Mouse (Mus musculus): Measurements from ENCODE around the gene Ipmk. TPM values are rescaled to one million over a fixed set of nuclear protein-coding genes. Genes with fewer than 3 reads are reported as not detected.
"Not testable (repeated sequence)": the region's sequence is repeated elsewhere in the genome, so short reads cannot be mapped to it uniquely, and the experiment has no call there.

Gene Ipmk
- polyA plus RNA-seq, 1 experiment: 31.1 TPM

- 94% methylated on average over 6 of the region's 6 CpGs for WGBS
- Histone ChIP-seq H3K36me3 (ENCODE audit: control insufficient read depth, insufficient read depth, low read length) (no peaks in the 10 kb centered on the region), H3K4me3 (ENCODE audit: insufficient read depth, low read depth, low read length) (no peak overlapping the region), H3K4me1 (ENCODE audit: control insufficient read depth, insufficient read depth, low read length) (no peaks in the 10 kb centered on the region), H3K27me3 (replicated peaks; ENCODE audit: control insufficient read depth, insufficient read depth, low read length) (no peaks in the 10 kb centered on the region), H3K27ac (ENCODE audit: insufficient read depth, low read depth, low read length) (no peak overlapping the region)
- TF ChIP-seq POLR2A (IDR thresholded peaks at IDR 0.05; ENCODE audit: low read depth, low read length) (no peak), CTCF (conservative IDR thresholded peaks at IDR 0.05; ENCODE audit: insufficient read depth, insufficient read length, low read depth, low read length) (no peak)
- DNase-seq: no peak
Measured at GRCm38 (mm10) chr10:71430661-71431060, 83.1 kb downstream of the Ipmk start.

GRCm38 (mm10) chr10:71443086-71443485 lies 95.5 kb downstream of the Ipmk start:
- TF ChIP-seq POLR2A (IDR thresholded peaks at IDR 0.05; ENCODE audit: low read depth, low read length) (no peak), CTCF (conservative IDR thresholded peaks at IDR 0.05; ENCODE audit: insufficient read depth, insufficient read length, low read depth, low read length) (no peak)
- DNase-seq: no peak
- Histone ChIP-seq H3K4me3 (ENCODE audit: insufficient read depth, low read depth, low read length) (no peak overlapping the region), H3K4me1 (ENCODE audit: control insufficient read depth, insufficient read depth, low read length) (no peaks in the 10 kb centered on the region), H3K27ac (ENCODE audit: insufficient read depth, low read depth, low read length) (no peak overlapping the region), H3K27me3 (replicated peaks; ENCODE audit: control insufficient read depth, insufficient read depth, low read length) (no peaks in the 10 kb centered on the region), H3K36me3 (ENCODE audit: control insufficient read depth, insufficient read depth, low read length) (no peaks in the 10 kb centered on the region)

DNA sequence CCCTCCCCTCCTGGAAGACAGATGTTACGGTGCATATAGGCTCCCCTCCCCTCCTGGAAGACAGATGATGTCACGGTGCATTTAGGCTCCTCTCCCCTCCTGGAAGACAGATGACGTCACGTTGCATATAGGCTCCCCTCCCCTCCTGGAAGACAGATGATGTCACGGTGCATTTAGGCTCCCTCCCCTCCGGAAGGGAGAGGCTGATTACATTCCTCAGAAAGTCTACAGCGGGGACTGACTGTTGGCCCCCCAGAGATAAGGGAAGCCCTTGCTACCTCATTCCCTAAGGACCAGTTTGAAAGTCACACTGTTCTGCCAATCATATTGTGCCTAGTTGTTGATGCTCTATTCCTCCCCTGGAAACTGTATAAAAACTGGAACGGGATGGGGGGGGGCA lies 100.1 kb downstream of the Ipmk start:
- Histone ChIP-seq H3K4me1 (ENCODE audit: control insufficient read depth, insufficient read depth, low read length) (no peaks in the 10 kb centered on the region), H3K27ac (ENCODE audit: insufficient read depth, low read depth, low read length) (no peak overlapping the region), H3K36me3 (ENCODE audit: control insufficient read depth, insufficient read depth, low read length) (no peaks in the 10 kb centered on the region), H3K27me3 (replicated peaks; ENCODE audit: control insufficient read depth, insufficient read depth, low read length) (no peaks in the 10 kb centered on the region), H3K4me3 (ENCODE audit: insufficient read depth, low read depth, low read length) (no peak overlapping the region)
- DNase-seq: no peak
- TF ChIP-seq POLR2A (IDR thresholded peaks at IDR 0.05; ENCODE audit: low read depth, low read length) (no peak), CTCF (conservative IDR thresholded peaks at IDR 0.05; ENCODE audit: insufficient read depth, insufficient read length, low read depth, low read length) (no peak)
- 84% methylated on average over 8 of the region's 8 CpGs for WGBS

DNA sequence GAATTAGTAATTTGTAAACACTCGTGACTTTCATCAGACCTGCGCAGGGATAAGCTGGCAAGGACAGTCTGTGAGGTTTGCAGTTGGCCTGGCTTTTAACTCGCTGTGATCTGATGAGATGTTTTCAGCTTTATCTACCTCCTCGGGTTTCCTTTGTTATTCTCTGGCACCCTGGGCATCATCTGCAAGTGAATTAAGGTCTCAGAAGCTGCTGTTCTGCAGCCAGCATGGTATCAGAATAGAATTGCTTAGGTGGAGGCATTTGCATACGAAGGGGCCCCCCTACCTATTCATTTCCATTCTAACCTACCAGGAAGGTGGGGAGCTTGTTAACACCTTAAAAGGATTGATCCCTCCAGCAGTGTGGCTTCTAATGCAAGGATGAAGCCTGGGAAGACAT lies 100.7 kb downstream of the Ipmk start:
- Histone ChIP-seq H3K36me3 (ENCODE audit: control insufficient read depth, insufficient read depth, low read length) (no peaks in the 10 kb centered on the region), H3K4me1 (ENCODE audit: control insufficient read depth, insufficient read depth, low read length) (no peaks in the 10 kb centered on the region), H3K4me3 (ENCODE audit: insufficient read depth, low read depth, low read length) (no peak overlapping the region), H3K27ac (ENCODE audit: insufficient read depth, low read depth, low read length) (no peak overlapping the region), H3K27me3 (replicated peaks; ENCODE audit: control insufficient read depth, insufficient read depth, low read length) (no peaks in the 10 kb centered on the region)
- no peak for DNase-seq
- no peak for TF ChIP-seq CTCF (conservative IDR thresholded peaks at IDR 0.05; ENCODE audit: insufficient read depth, insufficient read length, low read depth, low read length)
- TF ChIP-seq POLR2A (IDR thresholded peaks at IDR 0.05; ENCODE audit: low read depth, low read length): no peak
- 87% methylated on average over 5 of the region's 5 CpGs for WGBS

DNA sequence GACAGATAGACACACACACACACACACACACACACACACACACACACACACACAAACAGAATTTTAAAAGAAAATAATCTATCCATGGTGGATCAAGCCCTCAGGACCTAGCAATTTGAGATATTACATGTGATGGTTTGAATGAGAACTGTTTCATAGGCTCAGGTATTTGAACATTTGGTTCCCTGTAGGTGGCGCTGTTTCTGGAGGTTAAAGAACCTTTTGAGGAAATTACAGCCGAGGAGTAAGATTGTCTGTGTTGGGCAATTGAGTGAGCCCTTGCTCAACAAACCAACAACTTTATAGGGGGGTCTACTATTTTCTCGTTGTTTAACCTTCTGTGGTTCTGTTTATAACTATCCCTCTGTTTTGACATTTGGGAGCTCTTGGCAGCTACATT lies 107.8 kb downstream of the Ipmk start:
- no peak for DNase-seq
- no peak overlapping the region for H3K4me3 ChIP-seq (ENCODE audit: insufficient read depth, low read depth, low read length)
- WGBS: 87% methylated on average over 3 of the region's 3 CpGs
- H3K27ac ChIP-seq (ENCODE audit: insufficient read depth, low read depth, low read length): no peak overlapping the region
- H3K4me1 ChIP-seq (ENCODE audit: control insufficient read depth, insufficient read depth, low read length): no peaks in the 10 kb centered on the region
- H3K36me3 ChIP-seq (ENCODE audit: control insufficient read depth, insufficient read depth, low read length): no peaks in the 10 kb centered on the region
- TF ChIP-seq POLR2A (IDR thresholded peaks at IDR 0.05; ENCODE audit: low read depth, low read length) (no peak), CTCF (conservative IDR thresholded peaks at IDR 0.05; ENCODE audit: insufficient read depth, insufficient read length, low read depth, low read length) (no peak)
- no peaks in the 10 kb centered on the region for H3K27me3 ChIP-seq (replicated peaks; ENCODE audit: control insufficient read depth, insufficient read depth, low read length)

- not testable (repeated sequence) for H3K27me3 ChIP-seq (replicated peaks; ENCODE audit: control insufficient read depth, insufficient read depth, low read length); H3K36me3 ChIP-seq (ENCODE audit: control insufficient read depth, insufficient read depth, low read length); H3K27ac ChIP-seq (ENCODE audit: insufficient read depth, low read depth, low read length); H3K4me1 ChIP-seq (ENCODE audit: control insufficient read depth, insufficient read depth, low read length); H3K4me3 ChIP-seq (ENCODE audit: insufficient read depth, low read depth, low read length)
- peak; percentile 4 for DNase-seq
- 50% methylated on average over 13 of the region's 13 CpGs for WGBS
Measured at GRCm38 (mm10) chr10:71462371-71462770, 114.8 kb downstream of the Ipmk start.

DNA sequence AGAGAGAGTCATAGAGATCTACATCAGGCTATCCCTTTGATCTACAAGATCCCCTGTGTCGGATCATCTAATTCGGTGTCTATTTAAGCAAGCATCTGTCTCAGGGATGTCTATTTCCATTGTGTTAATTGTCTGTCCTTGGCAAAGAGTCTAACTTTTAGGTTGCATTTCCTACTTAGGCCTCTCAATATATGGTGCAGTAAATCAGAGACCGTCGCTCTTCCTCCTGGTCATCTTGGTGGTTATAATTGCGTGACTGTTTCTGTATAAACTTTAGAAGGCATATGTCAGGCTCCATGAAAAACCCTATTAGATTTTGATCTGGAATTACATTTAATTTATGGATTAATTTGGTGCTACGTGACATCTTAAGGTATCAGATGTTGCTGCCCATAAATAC lies 116.9 kb downstream of the Ipmk start:
- H3K4me1 ChIP-seq (ENCODE audit: control insufficient read depth, insufficient read depth, low read length): no peaks in the 10 kb centered on the region
- no peak for DNase-seq
- H3K36me3 ChIP-seq (ENCODE audit: control insufficient read depth, insufficient read depth, low read length): no peaks in the 10 kb centered on the region
- H3K4me3 ChIP-seq (ENCODE audit: insufficient read depth, low read depth, low read length): no peak overlapping the region
- no peak overlapping the region for H3K27ac ChIP-seq (ENCODE audit: insufficient read depth, low read depth, low read length)
- TF ChIP-seq CTCF (conservative IDR thresholded peaks at IDR 0.05; ENCODE audit: insufficient read depth, insufficient read length, low read depth, low read length) (no peak), POLR2A (IDR thresholded peaks at IDR 0.05; ENCODE audit: low read depth, low read length) (no peak)
- H3K27me3 ChIP-seq (replicated peaks; ENCODE audit: control insufficient read depth, insufficient read depth, low read length): no peaks in the 10 kb centered on the region
- 59% methylated on average over 6 of the region's 6 CpGs for WGBS

DNA sequence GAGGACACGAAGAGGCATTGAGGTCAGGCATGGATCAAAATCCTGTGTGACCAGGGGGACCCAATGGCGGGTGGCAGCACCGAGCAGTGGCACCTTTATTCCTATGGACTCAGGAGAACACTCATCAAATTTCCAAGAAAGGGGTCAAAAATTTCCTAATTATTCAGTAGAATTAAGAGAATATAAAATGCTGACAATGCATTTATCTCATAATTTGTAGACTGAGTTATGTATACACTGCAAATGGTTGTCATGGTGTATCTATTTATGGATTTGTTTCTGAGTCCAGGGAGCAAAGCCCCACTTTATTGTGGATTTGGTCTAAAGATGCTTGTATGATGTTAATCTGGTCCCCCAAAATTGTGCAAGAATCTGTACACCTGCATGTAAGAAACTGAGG lies 120.8 kb downstream of the Ipmk start:
- no peaks in the 10 kb centered on the region for H3K27me3 ChIP-seq (replicated peaks; ENCODE audit: control insufficient read depth, insufficient read depth, low read length)
- no peaks in the 10 kb centered on the region for H3K36me3 ChIP-seq (ENCODE audit: control insufficient read depth, insufficient read depth, low read length)
- TF ChIP-seq POLR2A (IDR thresholded peaks at IDR 0.05; ENCODE audit: low read depth, low read length): no peak
- TF ChIP-seq CTCF (conservative IDR thresholded peaks at IDR 0.05; ENCODE audit: insufficient read depth, insufficient read length, low read depth, low read length): no peak
- no peak overlapping the region for H3K27ac ChIP-seq (ENCODE audit: insufficient read depth, low read depth, low read length)
- no peaks in the 10 kb centered on the region for H3K4me1 ChIP-seq (ENCODE audit: control insufficient read depth, insufficient read depth, low read length)
- H3K4me3 ChIP-seq (ENCODE audit: insufficient read depth, low read depth, low read length): no peak overlapping the region
- 93% methylated on average over 3 of the region's 3 CpGs for WGBS
- DNase-seq: no peak
